Mouse (Mus musculus) midbrain, postnatal 0 days (tissue): ENCODE measurements around the gene Ryr3. TPM values are rescaled to one million over a fixed set of nuclear protein-coding genes. Genes with fewer than 3 reads are reported as not detected.
A peak's percentile ranks its signal among the peaks of the same experiment; 100 is the strongest.

Experiments used
- ATAC-seq: fragments of 200-750 bp; cut with Nextera tagmentation; 2 replicates; pipeline ENCODE4 v1.8.0; 2017; ENCODE audit warnings: moderate number of reproducible peaks, mild to moderate bottlenecking, moderate TSS enrichment, moderate library complexity; ENCODE audit not compliant: low FRiP score
- DNase-seq: peaks from one replicate; pipeline ENCODE4 v3.0.0-alpha.2; 2015; ENCODE audit warnings: low spot score
- H3K27ac ChIP-seq: fragments of 300-500 bp; sonication (generic); 2 replicates; pipeline ENCODE4 v1.5.1; 2014; ENCODE audit warnings: low read depth, mild to moderate bottlenecking, low read length, mixed read lengths
- H3K27me3 ChIP-seq: fragments of 300-500 bp; sonication (generic); 2 replicates; pipeline ENCODE4 v1.6.1; 2014; ENCODE audit warnings: low read length, control low read depth, mixed read lengths; ENCODE audit not compliant: insufficient read depth
- H3K36me3 ChIP-seq: fragments of 300-500 bp; sonication (generic); 2 replicates; pipeline ENCODE4 v1.6.1; 2014; ENCODE audit warnings: low read length, control low read depth, mixed read lengths; ENCODE audit not compliant: insufficient read depth
- H3K4me1 ChIP-seq: fragments of 300-500 bp; sonication (generic); 2 replicates; pipeline ENCODE4 v1.6.1; 2014; ENCODE audit warnings: mild to moderate bottlenecking, control low read depth, antibody characterized with exemption, low read length, mixed read lengths; ENCODE audit not compliant: insufficient read depth
- H3K4me2 ChIP-seq: fragments of 300-500 bp; sonication (generic); 2 replicates; pipeline ENCODE4 v1.6.1; 2014; ENCODE audit warnings: low read depth, mild to moderate bottlenecking, low read length, mixed read lengths; ENCODE audit not compliant: poor library complexity, severe bottlenecking
- H3K4me3 ChIP-seq: fragments of 300-500 bp; sonication (generic); 2 replicates; pipeline ENCODE4 v1.5.1; 2014; ENCODE audit warnings: low read depth, mild to moderate bottlenecking, low read length, moderate library complexity
- H3K9ac ChIP-seq: fragments of 300-500 bp; sonication (generic); replicated peaks from 2 replicates; pipeline ENCODE4 v1.6.1; 2014; ENCODE audit warnings: mild to moderate bottlenecking, low read length, moderate library complexity, mixed read lengths; ENCODE audit not compliant: poor library complexity, severe bottlenecking
- H3K9me3 ChIP-seq: fragments of 300-500 bp; sonication (generic); 2 replicates; pipeline ENCODE4 v1.6.1; 2016; ENCODE audit warnings: low read length, control low read depth
- CTCF ChIP-seq: IDR thresholded peaks from 2 replicates; pipeline ENCODE4 v1.5.1; 2016; ENCODE audit warnings: antibody characterized with exemption, mild to moderate bottlenecking
- WGBS: fragments of 180-500 bp; shearing (Covaris S2); extraction: QIAGEN DNeasy Blood & Tissue Kit; methylation state at CpG from one replicate; pipeline ENCODE4 v1.1.7; 2014; 5-methylcytosine and 5-hydroxymethylcytosine counted together
- polyA plus RNA-seq: library from polyadenylated mRNA; unstranded; fragments of >200 nt; fragmentation: Nextera tagmentation; extraction: Ambion mirVana; gene quantifications from 2 replicates; pipeline ENCODE4 v1.2.1, GENCODE M21; 2015
- total RNA-seq: library from RNA; depleted of rRNA; stranded (reverse); fragments of >200 nt; gene quantifications from 2 replicates; pipeline ENCODE4 v1.2.3, GENCODE M21; 2014

Ryr3 gene
- total and polyA plus RNA-seq, 2 experiments from 2014 or later, result 5.9 to 15.3 TPM

DNA sequence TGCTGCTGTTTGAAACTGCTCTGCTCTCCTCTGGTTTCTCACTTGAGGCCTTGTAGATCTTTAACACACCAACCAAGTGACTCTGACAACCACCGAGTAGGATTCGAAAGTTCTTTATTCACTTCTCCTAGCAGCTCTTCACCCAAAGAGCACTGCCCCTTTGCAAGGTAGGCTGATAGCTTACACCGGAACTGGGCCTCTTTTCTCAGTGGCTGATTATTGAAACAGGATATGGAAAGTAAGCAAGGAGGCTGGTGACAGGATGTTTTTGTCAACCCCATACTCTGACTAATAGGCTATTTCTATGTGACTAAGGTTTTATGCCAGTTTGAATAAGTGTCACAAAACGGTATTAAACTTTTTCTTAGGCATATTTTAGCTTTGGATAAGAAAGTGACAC, 502.2 kb downstream of the Ryr3 start:
- no peaks in the 10 kb centered on the region for H3K36me3 ChIP-seq

DNA sequence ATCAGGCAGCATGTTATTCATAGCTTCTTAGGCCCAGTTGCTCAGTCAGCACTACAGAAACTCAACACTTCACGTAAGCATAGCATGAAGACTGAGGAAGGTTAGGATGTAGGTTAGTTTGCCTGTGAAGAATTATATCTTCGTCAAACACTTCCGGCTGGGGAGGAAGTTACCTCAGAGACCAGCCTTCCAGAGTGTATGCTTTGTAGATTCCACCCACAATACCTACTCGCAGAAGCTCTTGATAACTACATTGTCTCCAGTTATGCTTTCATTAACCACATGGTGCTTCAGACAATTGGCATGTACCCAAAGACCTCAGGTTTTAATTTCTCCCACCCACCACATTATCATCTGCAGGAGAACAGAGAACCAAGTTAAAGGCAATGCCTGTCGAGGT, 535.1 kb downstream of the Ryr3 start:
- 83% methylated on average over 5 of the region's 5 CpGs for WGBS
- Histone ChIP-seq H3K27ac (no peak overlapping the region), H3K4me2 (no peak overlapping the region), H3K9me3 (no peaks in the 10 kb centered on the region), H3K4me3 (no peak overlapping the region), H3K36me3 (no peaks in the 10 kb centered on the region), H3K9ac (no peak overlapping the region), H3K4me1 (no peaks in the 10 kb centered on the region), H3K27me3 (no peaks in the 10 kb centered on the region)
- ATAC-seq, result no peak
- DNase-seq, result no peak
- no peak for TF ChIP-seq CTCF

More for the DNA sequence above, 502.2 kb downstream of the Ryr3 start:
- Histone ChIP-seq H3K9me3 (no peaks in the 10 kb centered on the region), H3K9ac (no peak overlapping the region), H3K4me2 (no peak overlapping the region), H3K27me3 (no peaks in the 10 kb centered on the region), H3K27ac (no peak overlapping the region), H3K4me1 (no peaks in the 10 kb centered on the region), H3K4me3 (no peak overlapping the region)
- TF ChIP-seq CTCF, result no peak
- 84% methylated on average over 4 of the region's 4 CpGs for WGBS
- no peak for DNase-seq
- ATAC-seq, result no peak

DNA sequence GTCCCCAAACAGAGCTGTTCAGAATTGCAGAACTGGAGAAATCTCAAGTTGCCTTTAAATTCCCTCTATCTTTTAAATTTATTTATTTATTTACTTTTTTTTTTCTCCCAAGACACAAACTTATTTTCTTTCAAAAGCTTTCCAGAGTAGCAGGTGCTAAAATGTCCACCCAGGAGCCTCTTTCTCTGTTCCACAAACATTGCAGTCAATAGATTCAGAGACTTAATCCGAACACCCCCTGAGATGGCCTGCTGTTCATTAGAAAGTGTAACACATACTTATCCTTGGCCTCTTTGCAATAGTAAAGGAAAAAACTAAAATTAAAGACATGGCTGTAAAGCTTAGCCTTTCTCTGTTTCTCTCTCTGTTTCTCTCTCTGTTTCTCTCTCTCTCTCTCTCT, 539.6 kb downstream of the Ryr3 start:
- Histone ChIP-seq H3K36me3 (no peaks in the 10 kb centered on the region), H3K9ac (no peak overlapping the region), H3K9me3 (no peaks in the 10 kb centered on the region), H3K27ac (no peak overlapping the region), H3K4me1 (no peaks in the 10 kb centered on the region), H3K27me3 (no peaks in the 10 kb centered on the region), H3K4me2 (no peak overlapping the region), H3K4me3 (no peak overlapping the region)
- TF ChIP-seq CTCF, result no peak
- DNase-seq (no peak), ATAC-seq (no peak)
- whole genome bisulfite sequencing, result 8% methylated on average over 1 of the region's 1 CpGs

DNA sequence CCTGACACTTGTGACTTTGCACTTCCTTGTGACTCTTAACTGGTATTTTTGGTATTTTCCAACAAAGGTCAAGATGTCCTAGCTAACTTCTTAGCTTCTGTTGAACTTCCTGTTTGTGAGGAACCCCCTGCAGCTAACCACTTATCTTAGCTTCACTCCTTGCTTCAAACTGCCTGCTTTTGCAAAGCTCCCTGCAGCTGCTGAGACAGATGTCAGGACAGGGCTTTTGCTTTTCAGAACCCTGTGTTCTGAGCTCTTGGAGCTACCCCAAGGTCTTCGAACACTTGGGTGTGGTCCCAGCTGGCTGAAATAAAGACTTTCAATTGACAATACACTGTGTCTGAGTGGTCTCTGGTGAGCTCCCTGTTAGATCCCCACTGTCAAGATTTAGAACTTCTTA, 540.2 kb downstream of the Ryr3 start:
- no peaks in the 10 kb centered on the region for H3K27me3 ChIP-seq
- H3K4me3 ChIP-seq, result no peak overlapping the region
- H3K36me3 ChIP-seq, result no peaks in the 10 kb centered on the region
- no peaks in the 10 kb centered on the region for H3K9me3 ChIP-seq
- no peaks in the 10 kb centered on the region for H3K4me1 ChIP-seq
- DNase-seq (peak; percentile 6), ATAC-seq (no peak)
- H3K9ac ChIP-seq, result no peak overlapping the region
- no peak overlapping the region for H3K4me2 ChIP-seq
- TF ChIP-seq CTCF, result no peak
- no peak overlapping the region for H3K27ac ChIP-seq
- WGBS, result 19% methylated on average over 1 of the region's 1 CpGs

DNA sequence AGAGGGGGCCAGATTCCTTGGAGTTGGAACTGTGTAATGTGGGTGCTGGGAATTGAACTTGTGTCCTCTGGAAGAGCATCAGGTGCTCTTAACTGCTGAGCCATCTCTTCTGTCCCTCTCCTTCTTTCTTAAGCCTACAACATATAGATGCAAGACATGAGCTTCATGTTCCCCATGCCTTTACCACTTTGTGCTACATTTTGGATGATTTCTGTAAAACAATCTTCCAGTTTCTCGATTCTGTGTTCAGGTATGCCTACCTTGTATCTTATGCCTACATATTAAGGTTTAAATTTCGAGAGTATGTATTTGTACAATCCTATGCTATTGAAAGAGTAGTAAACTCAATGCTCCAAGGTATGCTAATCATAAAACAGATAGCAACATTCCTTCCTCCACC, 540.7 kb downstream of the Ryr3 start:
- no peak for TF ChIP-seq CTCF
- ATAC-seq (no peak), DNase-seq (no peak)
- H3K36me3 ChIP-seq, result no peaks in the 10 kb centered on the region
- no peaks in the 10 kb centered on the region for H3K9me3 ChIP-seq
- no peak overlapping the region for H3K9ac ChIP-seq
- H3K4me1 ChIP-seq, result no peaks in the 10 kb centered on the region
- H3K27me3 ChIP-seq, result no peaks in the 10 kb centered on the region
- no peak overlapping the region for H3K4me2 ChIP-seq
- H3K27ac ChIP-seq, result no peak overlapping the region
- no peak overlapping the region for H3K4me3 ChIP-seq
- WGBS, result 87% methylated on average over 2 of the region's 2 CpGs

DNA sequence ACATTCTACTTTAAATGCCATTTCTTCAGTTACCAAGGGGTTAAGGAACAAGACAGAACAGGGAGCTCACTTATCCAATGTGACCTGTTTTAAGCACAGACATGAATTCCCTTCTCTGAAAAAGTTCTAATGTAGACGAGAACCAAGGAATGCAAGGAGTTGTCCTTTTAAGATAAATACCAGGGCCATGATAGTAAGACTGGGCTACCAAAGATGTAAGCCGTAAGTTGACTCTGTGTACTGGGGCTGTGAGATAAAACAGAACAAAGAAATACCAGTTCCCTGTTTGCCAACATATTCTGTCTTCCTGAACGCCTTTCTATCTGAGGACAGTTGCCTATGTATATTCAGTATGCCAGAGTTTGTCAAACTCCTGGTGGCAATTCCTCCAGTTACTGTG, 547.4 kb downstream of the Ryr3 start:
- DNase-seq (no peak), ATAC-seq (no peak)
- H3K27ac ChIP-seq, result no peak overlapping the region
- H3K9me3 ChIP-seq, result no peaks in the 10 kb centered on the region
- H3K4me3 ChIP-seq, result no peak overlapping the region
- TF ChIP-seq CTCF, result no peak
- H3K36me3 ChIP-seq, result no peaks in the 10 kb centered on the region
- no peaks in the 10 kb centered on the region for H3K4me1 ChIP-seq
- 87% methylated on average over 3 of the region's 3 CpGs for WGBS
- no peak overlapping the region for H3K9ac ChIP-seq
- H3K4me2 ChIP-seq, result no peak overlapping the region
- H3K27me3 ChIP-seq, result no peaks in the 10 kb centered on the region

DNA sequence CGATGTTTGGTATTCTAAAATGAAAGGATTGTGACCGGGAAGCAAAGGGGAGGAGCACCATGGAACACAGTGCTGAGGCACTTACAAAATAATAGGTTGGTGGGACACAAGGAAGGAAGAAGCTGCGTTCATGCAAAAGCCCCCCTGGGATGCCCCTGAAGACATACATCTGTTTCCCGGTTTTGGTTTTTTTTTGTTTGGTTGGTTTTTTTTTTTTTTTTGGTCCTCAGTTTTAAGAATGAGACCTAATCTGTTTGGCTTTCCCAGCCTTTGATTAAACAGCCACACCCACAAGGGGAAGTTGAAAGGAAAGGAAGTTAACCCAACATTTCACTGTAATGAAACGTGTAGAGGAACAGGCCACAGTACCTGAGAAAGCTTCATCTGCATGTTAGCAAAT, 560.8 kb downstream of the Ryr3 start:
- DNase-seq, result no peak
- 67% methylated on average over 5 of the region's 5 CpGs for WGBS
- Histone ChIP-seq H3K9ac (no peak overlapping the region), H3K27me3 (no peaks in the 10 kb centered on the region), H3K4me2 (no peak overlapping the region), H3K27ac (no peak overlapping the region), H3K36me3 (no peaks in the 10 kb centered on the region), H3K9me3 (no peaks in the 10 kb centered on the region), H3K4me1 (no peaks in the 10 kb centered on the region), H3K4me3 (no peak overlapping the region)
- no peak for ATAC-seq
- no peak for TF ChIP-seq CTCF
